Mouse (Mus musculus): ENCODE data around the gene Cep170b.

The Cep170b gene

DNA sequence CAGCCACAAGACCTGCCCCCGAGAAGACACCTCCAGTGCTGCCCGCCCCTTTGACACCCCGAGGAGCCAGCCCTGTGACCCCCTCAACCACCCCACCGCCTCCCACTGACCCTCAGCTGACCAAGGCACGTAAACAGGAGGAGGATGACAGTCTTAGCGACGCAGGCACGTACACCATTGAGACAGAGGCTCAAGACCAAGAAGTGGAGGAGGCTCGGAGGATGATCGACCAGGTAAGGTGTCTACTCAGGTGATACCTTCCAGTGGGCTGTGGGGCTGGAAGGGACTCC is 16.3 kb downstream of the Cep170b start:
- in situ Hi-C loops (cut with MseI, MboI), result no loop called here

DNA sequence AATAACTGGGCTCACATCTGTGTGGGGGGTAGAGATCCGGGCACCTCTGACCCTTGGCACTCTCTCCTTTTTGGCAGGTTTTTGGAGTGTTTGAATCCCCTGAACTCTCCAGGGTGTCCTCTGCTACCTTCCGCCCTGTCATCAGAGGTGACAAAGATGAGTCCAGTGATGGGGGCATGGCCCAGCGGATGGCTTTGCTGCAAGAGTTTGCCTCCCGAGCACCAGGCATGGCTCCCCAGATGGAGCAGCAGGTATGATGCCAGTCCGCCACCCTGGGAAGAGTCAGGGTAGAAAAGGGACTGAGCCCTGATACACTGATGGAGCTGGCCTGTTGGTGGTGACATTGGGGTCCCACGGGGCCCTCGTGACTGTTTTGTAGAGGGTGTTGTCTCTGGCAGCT is 16.8 kb downstream of the Cep170b start:
- in situ Hi-C loops (cut with MseI, MboI), result no loop called here

DNA sequence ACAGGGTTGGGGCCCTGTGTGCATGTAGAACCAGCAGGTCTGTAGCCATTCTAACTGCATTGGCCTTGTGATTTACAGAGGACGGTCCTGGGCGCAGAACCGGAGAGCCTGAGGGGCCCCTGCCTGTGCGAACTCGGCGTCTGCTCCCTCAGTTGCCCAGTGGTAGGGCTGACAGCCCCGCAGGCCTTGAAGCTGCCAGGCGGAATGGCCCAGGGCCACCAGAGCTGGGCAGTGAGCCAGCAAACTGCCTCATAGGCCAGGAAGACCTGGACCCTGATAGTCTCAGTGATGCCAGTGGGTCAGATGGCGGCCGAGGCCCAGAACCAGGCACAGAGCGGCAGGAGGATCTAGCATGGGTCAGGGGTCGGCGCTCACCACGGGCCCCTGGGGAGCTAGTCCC is 17.5 kb downstream of the Cep170b start:
- in situ Hi-C loops (cut with MseI, MboI), result no loop called here

DNA sequence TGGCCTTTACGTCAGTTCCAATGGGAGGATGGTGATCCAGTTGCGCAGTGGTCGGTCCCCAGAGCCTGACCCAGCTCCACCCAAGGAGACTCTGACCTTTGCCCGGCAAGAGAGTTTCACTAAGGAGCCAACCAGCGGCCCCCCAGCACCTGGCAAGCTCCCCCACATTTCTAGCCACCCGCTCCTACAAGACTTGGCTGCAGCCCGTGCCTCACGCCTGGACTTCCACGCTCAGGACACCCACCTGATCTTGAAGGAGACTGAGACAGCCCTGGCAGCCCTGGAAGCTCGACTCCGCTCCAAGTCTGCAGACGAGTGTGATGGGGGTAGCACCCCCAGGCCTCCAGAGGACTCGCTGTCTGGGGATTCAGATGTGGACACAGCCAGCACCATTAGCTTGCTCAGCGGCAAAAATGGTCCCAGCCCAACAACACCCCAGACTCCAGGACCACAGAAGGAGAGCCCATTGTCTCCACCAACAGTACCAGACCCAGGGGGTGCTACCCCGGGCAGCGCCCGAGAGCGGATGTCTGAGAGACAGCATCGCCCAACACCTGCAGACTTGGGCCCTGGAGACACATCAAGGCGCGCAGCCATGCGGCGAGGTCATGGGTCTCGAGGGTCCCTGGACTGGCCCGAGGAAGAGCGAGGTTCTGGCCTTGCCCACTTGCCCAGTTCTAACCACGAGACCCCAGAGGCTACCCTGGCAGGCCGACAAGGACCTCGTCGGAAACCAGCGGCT is 18.2 kb downstream of the Cep170b start:
- in situ Hi-C loops (cut with MseI, MboI), result no loop called here

DNA sequence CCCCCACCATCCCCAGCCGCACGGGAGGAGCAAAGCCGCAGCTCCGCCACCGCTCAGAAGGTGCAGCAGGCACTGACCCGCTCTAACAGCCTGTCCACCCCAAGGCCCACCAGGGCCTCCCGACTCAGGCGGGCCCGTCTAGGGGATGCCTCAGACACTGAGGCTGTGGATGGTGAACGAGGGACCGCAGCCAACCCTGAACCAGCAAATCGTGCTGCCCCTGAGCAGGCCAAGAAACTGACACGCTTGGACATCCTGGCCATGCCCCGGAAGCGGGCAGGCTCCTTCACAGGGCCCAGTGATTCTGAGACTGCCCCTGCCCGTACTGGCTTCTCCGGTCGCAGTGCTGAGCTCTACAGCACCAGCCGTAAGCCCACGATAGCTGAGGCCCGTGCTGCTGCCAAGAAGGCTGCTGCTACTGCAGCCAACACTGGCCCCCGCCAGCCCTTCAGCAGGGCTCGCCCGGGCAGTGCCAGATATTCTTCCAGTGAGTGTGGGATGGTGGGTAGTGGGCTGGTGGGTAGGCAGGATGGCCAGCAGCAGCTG is 18.8 kb downstream of the Cep170b start:
- in situ Hi-C loops (cut with MseI, MboI), result no loop called here

DNA sequence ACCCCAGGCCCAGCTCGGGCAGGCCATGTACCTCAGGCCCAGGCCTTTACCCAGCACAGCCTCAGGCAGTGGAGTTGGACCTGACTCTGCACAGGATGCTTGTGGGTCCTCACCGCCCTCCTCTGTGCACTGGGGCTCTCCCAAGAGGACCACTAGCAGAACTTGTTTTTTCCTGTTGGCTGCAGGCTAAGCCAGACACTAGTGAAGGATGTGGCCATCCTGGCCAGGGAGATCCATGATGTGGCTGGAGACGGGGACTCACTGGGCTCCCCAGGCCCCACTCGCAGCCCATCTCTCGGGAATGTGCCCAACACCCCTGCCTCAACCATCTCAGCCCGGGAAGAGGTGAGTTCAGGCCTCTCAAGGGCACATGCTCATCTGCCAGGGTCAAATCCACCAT is 22.5 kb downstream of the Cep170b start:
- in situ Hi-C loops (cut with MseI, MboI), result loop anchor here in 1 of 2 experiments (10.0 kb wide), 1 partner anchor 92 kb away; no protein-coding TSS in a partner anchor

DNA sequence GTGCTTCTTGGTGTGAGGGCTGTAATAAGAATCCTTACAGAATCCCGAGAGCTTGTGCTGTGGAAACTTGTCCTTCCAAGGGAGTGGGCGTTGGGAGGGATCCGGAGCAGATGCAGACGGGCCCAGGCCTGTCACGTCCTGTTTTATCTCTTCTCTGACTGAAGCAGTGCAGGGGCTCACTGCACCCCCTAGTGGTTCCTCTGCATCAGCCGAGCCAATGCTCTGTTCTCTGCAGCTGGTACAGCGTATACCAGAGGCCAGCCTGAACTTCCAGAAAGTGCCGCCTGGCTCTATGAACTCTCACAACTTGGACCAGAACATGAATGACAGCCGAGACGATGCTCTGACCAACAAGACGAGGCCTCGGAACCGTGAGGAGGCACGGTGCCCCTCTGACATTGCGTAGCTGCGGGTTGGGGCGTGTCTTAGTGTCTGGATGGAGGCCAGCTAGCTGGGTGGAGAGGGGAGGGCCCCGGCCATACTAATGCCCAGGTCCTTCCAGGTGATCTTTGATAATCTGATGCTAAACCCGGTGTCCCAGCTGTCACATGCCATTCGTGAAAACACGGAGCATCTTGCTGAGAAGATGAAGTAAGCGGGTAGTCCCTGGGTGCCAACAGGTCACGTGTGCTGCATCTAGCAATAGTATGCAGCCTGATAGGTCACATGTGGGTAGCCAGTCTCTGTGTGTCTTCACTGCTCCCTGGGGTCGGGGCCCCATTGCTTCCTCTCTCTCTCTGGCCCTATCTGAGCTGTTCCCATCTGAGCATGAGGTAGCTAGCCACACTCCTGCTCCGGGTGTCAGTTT is 23.1 kb downstream of the Cep170b start:
- in situ Hi-C loops (cut with MseI, MboI), result loop anchor here in 1 of 2 experiments (10.0 kb wide), 1 partner anchor 91 kb away; no protein-coding TSS in a partner anchor

DNA sequence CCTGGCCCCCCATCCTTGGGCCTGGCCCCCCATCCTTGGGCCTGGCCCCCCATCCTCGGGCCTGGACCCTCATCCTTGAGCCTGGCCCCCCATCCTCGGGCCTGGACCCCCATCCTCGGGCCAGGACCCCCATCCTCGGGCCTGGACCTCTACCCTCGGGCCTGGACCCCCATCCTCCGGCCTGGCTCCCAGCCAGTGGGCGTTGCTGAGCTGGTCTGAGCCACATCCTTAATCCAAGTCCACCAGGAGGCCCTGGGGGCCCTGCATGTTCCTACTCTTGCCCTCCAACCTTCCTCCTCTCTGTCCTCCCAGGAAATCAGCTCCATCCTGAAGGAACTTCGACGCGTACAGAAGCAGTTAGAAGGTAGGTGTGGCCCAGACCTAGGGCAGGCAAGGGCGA is 24.0 kb downstream of the Cep170b start:
- in situ Hi-C loops (cut with MseI, MboI), result loop anchor here in 1 of 2 experiments (10.0 kb wide), 1 partner anchor 91 kb away; no protein-coding TSS in a partner anchor

DNA sequence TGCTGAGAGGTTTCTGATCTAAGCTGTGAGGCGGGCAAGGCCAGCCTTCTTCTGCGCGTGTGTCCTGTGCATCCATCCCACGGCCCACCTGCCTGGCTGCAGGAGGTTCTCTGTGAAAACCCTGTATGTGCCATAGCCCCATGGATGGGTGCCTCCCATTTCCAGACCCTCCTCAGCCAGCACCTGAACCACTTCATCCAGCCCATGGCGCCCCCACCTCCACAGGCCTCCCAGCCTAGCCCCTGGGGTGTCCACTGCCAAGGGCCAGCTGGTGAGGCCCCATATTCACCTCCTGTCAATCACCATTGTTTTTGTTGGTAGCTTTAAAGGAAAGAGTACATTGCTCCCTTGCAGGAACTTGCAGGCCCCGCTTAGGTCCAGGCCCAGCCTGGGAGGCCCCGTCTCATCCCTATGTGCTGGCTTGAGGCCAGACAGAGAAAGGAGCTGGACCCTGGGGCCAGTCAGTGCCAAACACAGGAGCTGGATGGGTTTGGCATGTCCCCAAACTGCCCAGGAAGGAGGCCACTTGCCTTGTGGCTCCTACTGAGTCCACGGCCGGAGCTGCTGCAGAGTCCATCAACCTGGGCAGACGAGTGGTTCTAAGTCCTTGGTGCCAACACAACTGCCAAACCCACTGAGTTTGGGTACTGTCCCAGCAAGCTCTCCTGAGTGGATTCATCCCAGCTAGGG is 24.8 kb downstream of the Cep170b start:
- in situ Hi-C loops (cut with MseI, MboI), result loop anchor here (5.0 to 10.0 kb wide), 2 partner anchors 90 to 97 kb away; no protein-coding TSS in a partner anchor

DNA sequence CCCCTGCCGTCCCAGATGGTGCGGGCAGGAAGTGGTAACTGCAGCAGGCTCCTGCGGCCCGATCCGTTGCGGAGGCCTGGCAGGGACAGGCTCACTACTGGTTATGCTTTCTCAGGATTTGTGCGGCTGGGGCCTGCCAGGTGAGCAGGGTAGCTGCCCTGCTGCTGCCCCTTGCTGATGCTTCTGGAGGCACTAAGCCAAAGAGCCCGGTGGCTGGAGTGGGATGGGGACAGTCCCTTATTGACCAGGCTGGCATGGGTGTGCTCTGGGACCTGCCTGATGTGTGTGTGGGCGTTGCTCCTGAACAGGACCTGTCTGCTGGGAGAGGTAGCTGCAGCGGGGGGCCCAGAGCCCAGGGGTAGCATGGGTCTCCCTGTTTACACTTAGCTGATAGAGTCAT is 25.5 kb downstream of the Cep170b start:
- in situ Hi-C loops (cut with MseI, MboI), result loop anchor here (5.0 to 10.0 kb wide), 2 partner anchors 89 to 97 kb away; no protein-coding TSS in a partner anchor

DNA sequence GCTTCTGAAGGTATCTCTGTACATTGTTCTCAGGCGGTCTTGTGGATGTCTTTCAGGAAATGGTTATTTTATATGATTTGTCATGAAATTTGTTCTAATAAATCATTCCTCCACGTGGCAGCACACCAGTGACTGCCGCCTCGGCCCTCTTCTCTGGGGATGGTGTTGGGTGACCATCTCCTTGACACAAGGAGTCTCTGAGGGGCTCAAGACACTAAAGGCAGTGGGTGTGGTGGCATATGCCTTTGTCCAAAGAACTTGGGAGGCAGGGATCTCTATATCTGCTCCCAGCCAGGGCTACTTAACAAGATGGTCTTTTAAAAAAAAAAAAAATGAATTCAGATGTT is 26.2 kb downstream of the Cep170b start:
- in situ Hi-C loops (cut with MseI, MboI), result loop anchor here (5.0 to 10.0 kb wide), 2 partner anchors 88 to 96 kb away; no protein-coding TSS in a partner anchor

DNA sequence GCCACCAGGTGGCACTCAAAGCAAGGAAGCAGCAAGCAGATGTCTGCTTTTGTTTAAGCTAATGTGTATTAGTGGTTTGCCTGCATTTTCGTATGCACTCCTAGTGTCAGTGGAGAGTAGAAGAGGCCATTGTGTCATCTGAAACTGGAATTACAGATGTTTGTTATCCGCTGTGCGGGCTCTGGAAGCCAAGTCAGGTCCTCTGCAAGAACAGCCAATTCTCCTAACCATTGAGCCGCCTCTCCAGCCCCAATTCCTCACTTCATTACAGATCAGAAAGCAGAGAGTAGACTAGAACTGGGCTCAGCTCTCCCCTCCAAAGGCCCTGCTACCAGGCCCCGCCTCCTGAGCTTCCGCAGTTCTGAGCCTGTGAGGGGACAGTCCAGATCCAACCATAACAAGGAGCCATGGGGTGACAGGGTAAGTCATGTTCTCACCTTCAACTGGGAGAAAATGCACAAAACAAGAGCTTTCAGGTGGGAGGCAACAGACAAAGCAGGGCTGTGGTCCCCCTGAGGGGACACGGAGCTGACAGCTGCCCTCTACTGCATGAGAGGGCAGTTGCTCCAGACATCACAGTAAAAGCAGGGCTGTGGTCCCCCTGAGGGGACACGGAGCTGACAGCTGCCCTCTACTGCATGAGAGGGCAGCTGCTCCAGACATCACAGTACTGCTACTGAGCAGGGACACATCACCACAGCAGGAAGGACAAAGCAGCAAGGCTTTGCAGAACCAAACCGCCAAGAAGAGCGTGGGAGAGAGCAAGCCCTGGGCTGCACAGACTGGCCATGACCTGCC is 26.8 kb downstream of the Cep170b start:
- in situ Hi-C loops (cut with MseI, MboI), result loop anchor here (5.0 to 10.0 kb wide), 2 partner anchors 88 to 95 kb away; no protein-coding TSS in a partner anchor

DNA sequence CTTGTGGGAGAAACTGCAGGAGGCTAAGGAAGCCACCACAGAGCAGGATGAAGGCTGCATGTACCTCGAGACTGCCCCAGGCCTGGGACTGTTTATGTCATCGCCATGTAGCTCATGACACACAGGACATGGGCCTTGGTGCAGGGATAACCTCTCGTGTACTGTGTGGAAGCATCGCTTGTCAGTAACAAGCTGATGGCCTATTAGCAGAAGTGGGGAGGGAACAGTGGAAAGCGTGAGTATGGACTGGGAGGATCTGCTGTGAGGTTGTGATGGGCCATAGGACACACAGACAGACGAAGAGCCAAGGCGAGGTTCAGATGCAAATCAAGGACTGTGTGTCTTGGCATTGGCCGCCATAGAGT is 27.3 kb downstream of the Cep170b start:
- in situ Hi-C loops (cut with MseI, MboI), result loop anchor here (5.0 to 10.0 kb wide), 2 partner anchors 87 to 95 kb away; no protein-coding TSS in a partner anchor

DNA sequence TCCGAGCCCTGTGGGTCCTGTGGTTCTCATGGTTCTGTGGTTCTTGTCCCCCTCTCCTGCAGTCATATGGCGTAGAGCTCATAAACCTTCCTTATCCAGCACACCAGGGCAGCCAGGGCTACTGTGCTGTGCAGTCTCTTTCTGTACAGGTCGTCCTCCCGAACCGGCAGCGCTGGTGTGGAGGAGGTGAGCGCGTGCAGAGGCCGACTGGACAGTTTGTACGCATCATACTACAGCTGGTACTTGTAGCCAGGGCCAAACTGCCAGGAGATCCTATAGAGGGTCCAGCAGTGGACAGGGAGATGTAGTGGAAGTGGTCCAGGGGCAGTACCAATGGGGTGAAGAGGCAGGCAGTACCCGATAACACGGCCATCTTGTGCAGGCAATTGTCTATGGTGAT is 30.7 kb downstream of the Cep170b start:
- in situ Hi-C loops (cut with MseI, MboI), result no loop called here

DNA sequence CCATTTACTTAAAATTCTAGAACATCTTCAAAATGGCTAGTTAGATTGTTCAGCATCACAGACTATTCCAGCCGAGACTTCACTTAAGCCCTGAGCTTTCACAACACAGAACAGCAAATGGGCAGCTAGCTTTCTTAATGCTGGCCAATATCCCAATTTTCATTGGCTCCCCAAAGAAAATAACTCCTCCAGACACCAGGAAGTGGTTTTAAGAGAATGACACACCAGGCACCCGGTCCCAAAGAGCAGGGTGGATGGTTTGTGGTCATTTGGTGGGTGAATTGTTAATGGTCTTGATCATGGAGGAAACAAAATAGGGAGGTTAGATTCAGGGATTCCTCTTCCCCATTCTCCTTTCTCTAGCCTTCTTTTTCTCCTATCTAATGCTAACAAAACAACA is 32.1 kb downstream of the Cep170b start:
- in situ Hi-C loops (cut with MseI, MboI), result no loop called here

DNA sequence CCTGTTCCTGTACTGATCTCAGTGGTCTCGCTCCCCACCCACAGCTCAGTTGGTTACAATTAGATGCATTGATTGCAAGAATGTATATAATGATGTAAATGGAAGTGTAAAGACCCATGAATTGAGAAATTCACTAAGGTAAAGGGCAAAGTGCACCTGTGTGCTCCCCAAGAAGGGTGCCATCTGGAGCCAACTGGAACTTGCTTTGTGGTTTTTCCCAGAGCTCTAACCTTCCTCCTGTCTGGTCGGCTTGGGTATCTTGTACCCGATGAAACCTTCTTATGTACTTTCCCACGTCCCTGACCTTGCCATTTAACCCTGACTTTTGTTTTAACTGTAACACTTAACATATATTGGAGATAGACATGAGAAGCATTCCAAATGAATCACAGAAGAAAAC is 35.6 kb downstream of the Cep170b start:
- in situ Hi-C loops (cut with MseI, MboI), result no loop called here

DNA sequence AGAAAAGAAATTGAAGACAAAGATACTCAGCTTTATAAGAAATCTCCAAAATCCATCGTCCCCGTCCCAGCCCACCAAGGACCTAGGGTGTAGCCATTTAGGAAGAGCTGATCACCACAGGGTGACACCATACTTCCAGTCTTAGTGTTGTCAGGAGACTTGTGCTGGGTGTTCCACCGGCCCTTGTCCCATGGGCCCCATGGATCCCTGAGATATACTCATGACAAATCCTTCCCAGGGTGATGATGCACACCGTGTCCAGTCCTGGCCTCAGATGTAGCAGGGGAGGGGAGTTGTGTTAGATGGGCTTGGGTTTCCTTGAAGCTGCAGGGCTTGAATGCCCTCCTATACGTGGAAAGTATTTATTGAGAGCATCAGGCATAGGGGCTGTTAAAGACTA is 37.6 kb downstream of the Cep170b start:
- in situ Hi-C loops (cut with MseI, MboI), result no loop called here

DNA sequence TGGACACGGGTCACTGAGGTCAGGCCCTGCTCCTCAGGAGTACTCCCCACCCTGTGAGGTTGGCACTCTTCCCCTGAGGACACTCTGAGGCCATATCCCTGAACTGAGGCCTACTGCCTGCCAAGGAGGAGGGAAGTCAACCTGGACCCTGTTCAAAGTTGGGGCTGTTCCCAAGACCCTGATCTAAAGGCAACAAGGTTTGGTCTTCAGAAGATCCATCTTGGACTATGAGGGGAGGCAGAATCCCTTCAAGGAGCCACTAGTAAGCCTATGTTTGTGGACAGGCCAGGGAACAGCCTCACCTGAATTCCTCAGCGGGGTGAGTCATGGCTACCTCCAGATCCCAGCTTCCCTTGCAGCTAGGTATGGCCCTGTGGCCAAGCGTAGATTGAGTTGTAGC is 39.2 kb downstream of the Cep170b start:
- in situ Hi-C loops (cut with MseI, MboI), result no loop called here

DNA sequence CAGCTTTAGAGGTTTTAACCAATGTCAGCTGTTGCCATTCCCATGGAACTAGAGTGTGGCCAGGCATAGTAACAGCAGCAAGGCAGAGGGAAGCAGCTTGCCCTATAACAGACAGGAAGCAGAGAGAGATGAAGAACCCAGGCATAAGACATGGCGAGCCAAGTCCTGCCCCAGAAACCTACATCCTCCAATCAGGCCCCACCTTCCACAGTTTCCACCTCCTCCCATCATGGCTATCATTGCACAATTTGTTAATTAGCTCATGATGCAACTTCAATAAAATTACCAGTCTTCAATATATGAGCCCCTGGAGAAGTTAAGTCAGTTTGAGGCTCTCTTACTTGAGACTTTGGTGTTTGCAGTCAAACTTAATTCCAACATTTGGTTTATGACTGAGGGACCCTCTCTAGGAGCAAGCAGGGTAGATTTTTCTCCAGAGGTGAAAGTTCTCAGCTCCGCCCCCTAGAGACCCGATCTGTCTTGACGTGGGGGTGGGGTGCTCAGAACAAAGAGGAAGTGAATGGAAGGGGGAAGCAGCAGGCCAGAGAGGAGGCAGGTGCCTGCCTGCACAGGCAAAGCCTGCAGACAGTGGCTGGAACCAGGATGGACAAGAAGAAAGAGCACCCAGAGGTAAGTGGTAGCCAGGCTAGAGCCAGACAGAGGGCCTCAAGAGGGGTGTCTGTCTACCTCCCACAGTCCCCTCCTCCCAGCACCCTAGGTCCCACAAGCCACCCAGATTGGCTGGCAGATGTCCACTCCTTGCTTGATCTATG is 40.1 kb downstream of the Cep170b start, which contains the start of gene Pld4:
Gene Pld4 (plus strand): TSS at position 502 of the 773 bp plus-strand sequence.
- in situ Hi-C loops (cut with MseI, MboI), result no loop called here

DNA sequence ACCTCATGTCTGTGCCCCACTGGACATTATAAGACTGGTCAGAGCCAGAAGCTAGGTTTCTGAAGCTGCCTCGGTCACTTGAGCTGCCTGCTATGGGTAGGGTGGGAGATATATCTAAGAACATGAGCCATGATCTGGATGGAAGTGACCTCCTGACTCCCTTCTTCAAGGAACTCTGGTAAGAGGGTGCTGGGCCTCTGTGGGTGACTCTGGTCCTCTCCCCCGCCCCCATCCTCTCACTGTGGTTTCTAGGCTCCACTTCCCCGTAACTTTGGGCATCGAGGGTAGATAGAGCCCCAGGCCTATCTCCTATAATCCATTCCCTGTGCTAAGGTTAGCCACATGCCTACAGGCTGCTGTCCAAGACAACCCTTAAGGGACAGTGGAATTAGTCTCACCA is 41.2 kb downstream of the Cep170b start:
- in situ Hi-C loops (cut with MseI, MboI), result no loop called here
